Mouse (Mus musculus): ENCODE data around the gene Fam172a.

DNA sequence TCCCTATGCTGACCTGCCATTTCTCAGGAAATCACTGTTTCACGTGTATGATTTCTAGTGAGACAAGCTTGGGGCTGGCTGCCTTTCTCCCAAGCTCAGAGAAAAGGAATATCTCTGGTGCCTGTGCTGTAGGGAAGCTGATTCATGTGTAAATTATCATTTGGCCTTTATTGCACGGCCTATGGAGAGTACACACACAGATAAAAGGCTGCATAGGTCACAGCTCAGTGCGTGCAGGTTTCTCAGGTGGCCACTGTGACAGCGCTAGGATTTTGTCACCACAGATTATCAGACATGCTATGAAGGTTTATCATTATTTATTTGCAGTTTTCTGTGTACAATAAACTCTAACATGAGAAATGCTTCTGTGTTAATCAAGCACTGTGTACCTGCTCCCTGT, 408.8 kb downstream of the Fam172a start:
- TF ChIP-seq CTCF (IDR thresholded peaks at IDR 0.05; ENCODE audit: low read depth, low read length) (no peak), GATA1 (IDR thresholded peaks at IDR 0.05; ENCODE audit: borderline replicate concordance, low read length) (no peak)

Data from G1E (cell line).